Mouse (Mus musculus) CH12.LX (cell line): ENCODE measurements at regions not wholly inside any gene's neighbourhood (a gene's known extent, or its start where the extent isn't known, plus 50 kb on each side); places are given as distances from the start of the nearest gene placed in this dataset.

Source experiments
- DNase-seq: peaks from one replicate; pipeline ENCODE4 v3.0.0-alpha.2; 2013; ENCODE audit errors: extremely low read depth
- H3K27ac ChIP-seq: 2 replicates; pipeline ENCODE4 v1.5.1; 2012; ENCODE audit warnings: low read depth, mild to moderate bottlenecking, control low read depth, moderate library complexity; ENCODE audit not compliant: insufficient read depth
- H3K27me3 ChIP-seq: replicated peaks from 2 replicates; pipeline ENCODE3; 2012; ENCODE audit warnings: inconsistent platforms
- H3K36me3 ChIP-seq, 2 experiments: replicated peaks in 1 of 2; 2 replicates each; pipeline versions ENCODE3 to v1.6.1; 2012; ENCODE audit warnings: inconsistent platforms in 1 of 2, low read length in 1 of 2, mild to moderate bottlenecking in 1 of 2, mixed read lengths in 1 of 2, moderate library complexity in 1 of 2; ENCODE audit not compliant: control insufficient read depth in 1 of 2, insufficient read depth in 1 of 2
- H3K4me1 ChIP-seq, 2 experiments: 2 replicates each; pipeline ENCODE4 v1.6.1; 2012; ENCODE audit warnings: inconsistent platforms in 1 of 2, moderate library complexity in 1 of 2; ENCODE audit not compliant: insufficient read depth in 2 of 2, control insufficient read depth in 1 of 2
- H3K4me2 ChIP-seq: 2 replicates; pipeline ENCODE4 v1.6.1; 2012; ENCODE audit warnings: low read depth, mild to moderate bottlenecking, control low read depth; ENCODE audit not compliant: poor library complexity, insufficient read depth, severe bottlenecking
- H3K4me3 ChIP-seq, 3 experiments: fragments of 150-350 bp in 1 of 3; sonication (generic) in 1 of 3; replicated peaks in 1 of 3; 2 replicates each; pipeline versions ENCODE3 to v1.5.1; 2011 to 2012; ENCODE audit warnings: low read depth in 2 of 3, low read length in 2 of 3, mild to moderate bottlenecking in 2 of 3, moderate library complexity in 2 of 3, control low read depth in 1 of 3, improper control_type of control experiment in 1 of 3, inconsistent platforms in 1 of 3, mixed read lengths in 1 of 3; ENCODE audit not compliant: poor library complexity in 1 of 3
- H3K79me2 ChIP-seq: replicated peaks from 2 replicates; pipeline ENCODE4 v1.6.1; 2012; ENCODE audit warnings: mild to moderate bottlenecking, moderate library complexity; ENCODE audit not compliant: control insufficient read depth, poor library complexity, insufficient read depth, severe bottlenecking; ENCODE audit errors: extremely low read depth
- H3K9ac ChIP-seq: 2 replicates; pipeline ENCODE4 v1.6.1; 2012; ENCODE audit warnings: low read depth, mild to moderate bottlenecking, control low read depth, moderate library complexity; ENCODE audit not compliant: insufficient read depth
- H3K9me3 ChIP-seq: replicated peaks from 2 replicates; pipeline ENCODE3; 2012; ENCODE audit warnings: low read length, inconsistent platforms, mixed read lengths
- ELF1 ChIP-seq: IDR thresholded peaks from 2 replicates; pipeline ENCODE4 v1.6.1; 2014; ENCODE audit warnings: low read depth, mild to moderate bottlenecking, inconsistent platforms, low read length, improper control_type of control experiment
- IRF4 ChIP-seq: IDR thresholded peaks from 2 replicates; pipeline ENCODE4 v1.6.1; 2014; ENCODE audit warnings: low read depth, mild to moderate bottlenecking, inconsistent platforms, low read length, improper control_type of control experiment
- JUN ChIP-seq: IDR thresholded peaks from 2 replicates; pipeline ENCODE4 v1.6.1; 2011; ENCODE audit warnings: low read depth, mild to moderate bottlenecking, low read length, improper control_type of control experiment, moderate library complexity; ENCODE audit not compliant: insufficient read depth
- JUND ChIP-seq: conservative IDR thresholded peaks from 2 replicates; pipeline ENCODE4 v1.6.1; 2011; ENCODE audit warnings: low read depth, low read length, improper control_type of control experiment
- KAT2A ChIP-seq: IDR thresholded peaks from 2 replicates; pipeline ENCODE4 v1.6.1; 2012; ENCODE audit warnings: low read length, improper control_type of control experiment, inconsistent platforms; ENCODE audit not compliant: insufficient replicate concordance
- MAZ ChIP-seq: IDR thresholded peaks from 2 replicates; pipeline ENCODE4 v1.6.1; 2012; ENCODE audit warnings: low read depth, mild to moderate bottlenecking, inconsistent platforms, low read length, improper control_type of control experiment, moderate library complexity
- NRF1 ChIP-seq: IDR thresholded peaks from 2 replicates; pipeline ENCODE4 v1.6.1; 2014; ENCODE audit warnings: low read depth, mild to moderate bottlenecking, inconsistent platforms, low read length, improper control_type of control experiment, moderate library complexity
- RAD21 ChIP-seq: IDR thresholded peaks from 2 replicates; pipeline ENCODE4 v1.6.1; 2011; ENCODE audit warnings: low read depth, mild to moderate bottlenecking, low read length, improper control_type of control experiment, moderate library complexity
- ZNF384 ChIP-seq: IDR thresholded peaks from 2 replicates; pipeline ENCODE4 v1.6.1; 2012; ENCODE audit warnings: low read depth, low read length, improper control_type of control experiment, inconsistent platforms
- dilution Hi-C: fragments of 300-500 bp; cut with MboI; formaldehyde crosslinking; loops from 2 replicates; pipeline ENCODE4 v1.14.3; 2020; ENCODE audit warnings: low sequenced_read_pairs; ENCODE audit not compliant: extremely low pct_unique_long_range_greater_than_20kb, extremely low pct_ligation_motif_present
- in situ Hi-C: fragments of 300-500 bp; cut with MboI; formaldehyde crosslinking; loops from 3 replicates; pipeline ENCODE4 v1.14.3; 2019; ENCODE audit warnings: low sequenced_read_pairs, low pct_ligation_motif_present, low pct_unique_long_range_greater_than_20kb, mixed read lengths

GRCm38 (mm10) chr12:27838955-27839354, 496.6 kb upstream of the Sox11 start:
- no peaks in the 10 kb centered on the region for H3K36me3 ChIP-seq
- DNase-seq: no peak
- peaks cover 53% of the 10 kb centered on the region for H3K9me3 ChIP-seq
- TF ChIP-seq RAD21: no peak
- no peak for TF ChIP-seq JUND
- TF ChIP-seq JUN: no peak
- no peak for TF ChIP-seq ZNF384
- no peak for TF ChIP-seq MAZ
- TF ChIP-seq, all 38 proteins: peak for 0
- Histone ChIP-seq H3K4me1 (no peaks in the 10 kb centered on the region), H3K4me3 (no peak overlapping the region), H3K27me3 (no peaks in the 10 kb centered on the region), H3K27ac (no peak overlapping the region), H3K9ac (no peak overlapping the region), H3K79me2 (no peaks in the 10 kb centered on the region), H3K4me2 (no peak overlapping the region)
- dilution Hi-C loops (no loop called here), in situ Hi-C loops (no loop called here)

DNA sequence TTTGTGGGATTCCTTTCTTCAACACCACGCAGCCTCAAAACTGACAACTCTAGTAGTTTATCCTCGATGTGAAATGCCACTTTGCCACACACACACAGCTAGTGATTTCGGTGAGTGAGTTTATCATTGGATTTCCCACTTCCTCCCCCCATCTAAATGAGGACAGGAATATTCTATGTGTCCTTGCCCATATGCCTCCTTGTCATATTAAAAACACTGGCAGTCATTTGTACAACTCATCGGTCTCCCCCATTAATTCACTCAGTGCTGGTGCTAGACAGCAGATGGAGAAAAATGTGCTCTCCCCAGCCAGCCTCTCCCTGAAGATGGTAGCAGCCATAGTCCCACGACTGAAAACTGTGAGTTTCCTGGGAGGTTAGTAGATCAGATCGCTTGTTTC, 496.0 kb upstream of the Sox11 start:
- Histone ChIP-seq H3K9me3 (peaks cover 52% of the 10 kb centered on the region), H3K9ac (no peak overlapping the region), H3K4me1 (no peaks in the 10 kb centered on the region), H3K27ac (no peak overlapping the region), H3K4me2 (no peak overlapping the region), H3K4me3 (no peak overlapping the region), H3K27me3 (no peaks in the 10 kb centered on the region), H3K79me2 (no peaks in the 10 kb centered on the region), H3K36me3 (no peaks in the 10 kb centered on the region)
- no peak for DNase-seq
- dilution Hi-C loops: no loop called here
- in situ Hi-C loops: no loop called here
- no peak for TF ChIP-seq ELF1
- no peak for TF ChIP-seq KAT2A

GRCm38 (mm10) chr12:27826208-27826607, 483.8 kb upstream of the Sox11 start:
- H3K27ac ChIP-seq: no peak overlapping the region
- no peak overlapping the region for H3K4me2 ChIP-seq
- no peaks in the 10 kb centered on the region for H3K27me3 ChIP-seq
- DNase-seq: no peak
- H3K4me3 ChIP-seq: no peak overlapping the region
- no peaks in the 10 kb centered on the region for H3K4me1 ChIP-seq
- TF ChIP-seq NRF1 (no peak), IRF4 (no peak)
- peaks cover 53% of the 10 kb centered on the region for H3K9me3 ChIP-seq
- no peaks in the 10 kb centered on the region for H3K79me2 ChIP-seq
- H3K9ac ChIP-seq: no peak overlapping the region
- in situ Hi-C loops (no loop called here), dilution Hi-C loops (no loop called here)
- H3K36me3 ChIP-seq: no peaks in the 10 kb centered on the region
